Mouse (Mus musculus): ENCODE data around the gene Trim33.

The Trim33 gene

DNA sequence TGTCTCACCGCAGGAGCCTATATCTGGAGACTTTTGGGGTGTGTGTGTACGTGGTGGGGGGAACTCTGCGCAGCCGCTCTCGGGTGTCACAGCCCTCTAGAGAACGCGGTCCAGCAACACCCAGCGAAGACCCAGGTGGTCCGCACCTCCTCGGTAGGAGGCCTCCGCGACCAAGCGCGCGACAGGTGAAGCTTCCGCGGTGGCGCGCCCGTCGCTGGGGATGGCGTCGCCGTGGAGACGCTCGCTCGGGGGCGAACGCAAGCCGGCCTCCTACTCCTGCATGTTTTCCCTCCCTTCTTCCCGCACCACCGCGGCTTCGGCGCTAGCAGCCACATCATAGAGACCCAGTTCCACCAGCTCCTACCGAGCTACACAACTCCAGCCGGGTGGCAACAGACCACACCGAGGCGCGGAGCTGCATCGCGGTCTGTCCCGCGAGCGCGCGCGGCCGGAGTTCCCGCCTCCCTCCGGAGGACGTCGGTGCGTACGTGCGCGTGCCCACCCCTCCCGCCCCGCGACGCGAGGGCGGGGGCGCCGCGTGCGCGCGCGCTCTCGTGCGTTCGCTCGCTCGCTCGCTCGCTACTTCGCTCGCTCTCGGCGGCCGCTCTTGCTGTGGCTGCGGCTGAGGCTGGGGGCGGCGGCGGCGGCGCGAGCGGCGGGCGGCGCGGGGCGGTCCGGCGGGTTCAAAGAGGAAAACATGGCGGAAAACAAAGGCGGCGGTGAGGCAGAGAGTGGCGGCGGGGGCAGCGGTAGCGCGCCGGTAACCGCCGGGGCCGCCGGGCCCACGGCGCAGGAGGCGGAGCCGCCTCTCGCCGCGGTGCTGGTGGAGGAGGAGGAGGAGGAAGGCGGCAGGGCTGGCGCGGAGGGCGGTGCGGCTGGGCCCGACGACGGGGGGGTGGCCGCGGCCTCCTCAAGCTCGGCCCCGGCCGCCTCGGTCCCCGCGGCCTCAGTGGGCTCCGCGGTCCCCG is at the start of gene Trim33:
Gene Trim33, plus strand, starts transcription at position 112 of the 968 bp plus-strand sequence.
- peak; percentile 56 for DNase-seq (ENCODE audit: low spot score)

DNA sequence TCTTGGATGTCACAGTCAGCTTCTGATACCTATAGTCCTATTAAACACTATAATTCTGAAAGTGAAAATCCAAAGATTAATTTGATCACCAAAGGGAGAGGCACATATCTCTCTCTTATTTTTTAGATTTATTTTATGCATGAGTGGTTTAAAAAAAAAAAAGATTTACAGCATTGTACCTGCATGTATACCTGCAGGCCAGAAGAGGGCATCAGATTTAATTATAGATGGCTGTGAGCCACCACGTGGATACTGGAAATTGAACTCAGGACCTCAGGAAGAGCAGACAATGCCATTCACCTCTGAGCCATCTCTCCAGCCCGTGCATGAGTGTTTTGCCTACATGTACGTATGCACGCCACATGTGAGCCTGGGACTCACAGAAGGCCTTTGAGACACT is 46.7 kb upstream of the Trim33 start:
- no peak for DNase-seq (ENCODE audit: low spot score)

DNA sequence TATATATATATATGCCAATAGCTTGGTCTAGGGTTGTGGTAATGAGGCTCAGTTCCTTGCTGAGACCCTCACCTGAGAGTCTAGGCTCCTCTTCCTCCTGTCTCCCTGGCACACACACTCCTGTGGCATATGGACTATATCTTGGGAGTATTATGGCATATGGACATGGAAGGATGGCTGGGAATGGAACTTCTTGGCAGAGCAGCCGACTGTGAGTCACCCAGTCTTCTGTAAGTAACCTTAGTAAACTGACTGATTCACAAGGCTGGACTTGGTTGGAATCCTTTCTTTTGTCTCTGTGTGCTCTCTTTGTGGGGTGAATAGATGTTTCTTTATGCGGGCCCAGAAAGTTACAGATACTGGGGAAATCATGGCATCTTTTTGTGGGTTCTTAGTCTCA is 37.6 kb upstream of the Trim33 start:
- no peak for DNase-seq (ENCODE audit: low spot score)

DNA sequence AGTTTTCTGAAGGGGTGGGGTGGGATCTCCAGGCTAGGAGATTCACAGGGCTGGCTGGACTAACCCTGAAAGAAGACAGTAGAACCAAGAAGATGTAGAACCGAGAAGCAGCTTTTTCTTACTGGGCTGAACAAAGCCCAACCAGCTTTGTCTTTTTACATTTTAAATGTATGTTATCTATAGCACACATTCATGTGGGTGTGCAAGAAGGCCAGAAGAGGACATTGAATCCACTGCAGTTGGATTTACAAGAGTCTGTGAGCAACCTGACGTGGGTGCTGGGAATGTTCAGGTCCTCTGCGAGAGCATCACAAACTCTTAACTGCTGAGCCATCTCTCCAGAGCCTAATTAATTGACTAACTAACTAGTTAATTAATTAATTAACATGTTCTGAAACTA is 36.9 kb upstream of the Trim33 start:
- no peak for DNase-seq (ENCODE audit: low spot score)

DNA sequence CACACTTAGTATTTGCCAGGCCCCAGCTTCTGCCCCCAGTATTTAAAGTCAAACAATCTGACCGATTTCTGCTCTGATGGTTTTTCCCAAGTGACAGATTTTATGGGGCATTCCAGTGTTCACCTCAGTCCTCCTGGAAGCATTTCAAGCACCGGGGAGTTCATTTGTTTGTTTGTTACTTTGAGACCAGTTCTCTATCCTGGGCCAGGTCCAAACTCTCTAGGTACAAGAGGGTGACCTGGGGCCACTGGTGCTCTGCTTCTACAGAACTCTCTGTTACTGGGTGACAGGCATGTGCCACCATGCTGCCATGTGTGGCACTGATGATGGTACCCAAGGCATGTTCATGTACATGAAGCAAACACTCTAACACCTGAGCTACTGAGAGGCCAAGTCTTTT is 35.6 kb upstream of the Trim33 start:
- no peak for DNase-seq (ENCODE audit: low spot score)

DNA sequence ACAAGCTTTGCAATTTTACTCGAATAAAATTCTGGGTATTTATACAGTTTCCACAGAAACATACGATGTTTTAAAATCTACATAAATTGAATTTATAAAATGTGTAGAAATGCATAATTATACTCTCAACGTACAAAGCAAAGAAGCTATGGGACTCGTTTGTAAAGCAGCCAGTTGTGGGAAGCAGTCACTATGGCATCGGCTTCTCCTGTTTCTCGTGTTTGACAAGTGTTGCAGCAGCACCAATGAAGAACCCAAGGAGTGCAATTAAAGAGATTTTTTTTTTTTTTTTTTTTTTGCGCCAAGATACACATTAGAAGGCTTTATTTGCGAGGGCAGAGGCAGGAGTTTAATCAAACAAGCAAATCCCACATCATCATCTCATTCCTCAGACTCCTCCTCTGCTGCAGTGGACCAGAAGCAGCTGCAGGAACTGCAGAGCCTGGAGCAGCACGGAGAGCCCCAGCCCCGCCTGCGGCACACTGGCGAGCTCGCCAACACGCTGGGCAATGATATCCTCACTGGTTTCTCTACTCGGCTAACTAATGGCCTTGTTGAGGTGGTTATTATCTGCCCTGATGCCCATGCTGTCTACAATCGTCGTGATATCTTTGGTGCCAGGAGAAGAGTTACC is 32.3 kb upstream of the Trim33 start:
- no peak for DNase-seq (ENCODE audit: low spot score)

DNA sequence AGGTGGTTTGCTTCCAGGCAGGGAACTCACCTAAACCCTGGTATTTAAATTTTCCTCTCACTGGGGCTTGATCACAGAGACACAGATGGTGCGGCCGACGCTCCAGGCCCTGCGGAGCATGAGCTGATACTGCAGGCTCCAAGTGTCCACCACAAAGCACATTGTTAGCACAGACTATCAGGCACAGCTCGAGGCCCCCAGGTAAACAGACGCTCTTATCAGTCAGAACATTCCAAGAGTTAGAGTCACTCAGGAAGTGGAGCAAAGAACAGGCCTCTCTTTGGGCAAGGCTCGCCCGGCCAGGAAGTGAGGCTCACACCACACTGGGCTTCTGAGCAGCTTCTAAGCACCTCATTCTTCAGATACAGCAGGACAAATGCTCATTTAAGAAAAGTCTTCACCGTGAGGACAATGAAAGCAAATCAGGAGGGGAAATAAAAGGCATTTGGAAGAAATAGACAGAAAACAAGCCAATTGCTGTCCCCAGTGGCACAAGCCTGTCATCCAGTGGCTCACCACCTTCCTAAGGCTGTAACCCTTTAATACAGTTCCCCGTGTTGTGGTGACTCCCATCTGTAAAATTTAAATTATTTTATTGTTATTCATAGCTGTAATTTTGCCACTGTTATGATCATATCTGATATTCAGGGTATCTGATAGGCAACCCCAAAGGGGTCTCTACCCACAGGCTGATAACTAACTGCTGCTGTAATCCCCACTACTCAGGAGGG is 22.8 kb upstream of the Trim33 start:
- no peak for DNase-seq (ENCODE audit: low spot score)

DNA sequence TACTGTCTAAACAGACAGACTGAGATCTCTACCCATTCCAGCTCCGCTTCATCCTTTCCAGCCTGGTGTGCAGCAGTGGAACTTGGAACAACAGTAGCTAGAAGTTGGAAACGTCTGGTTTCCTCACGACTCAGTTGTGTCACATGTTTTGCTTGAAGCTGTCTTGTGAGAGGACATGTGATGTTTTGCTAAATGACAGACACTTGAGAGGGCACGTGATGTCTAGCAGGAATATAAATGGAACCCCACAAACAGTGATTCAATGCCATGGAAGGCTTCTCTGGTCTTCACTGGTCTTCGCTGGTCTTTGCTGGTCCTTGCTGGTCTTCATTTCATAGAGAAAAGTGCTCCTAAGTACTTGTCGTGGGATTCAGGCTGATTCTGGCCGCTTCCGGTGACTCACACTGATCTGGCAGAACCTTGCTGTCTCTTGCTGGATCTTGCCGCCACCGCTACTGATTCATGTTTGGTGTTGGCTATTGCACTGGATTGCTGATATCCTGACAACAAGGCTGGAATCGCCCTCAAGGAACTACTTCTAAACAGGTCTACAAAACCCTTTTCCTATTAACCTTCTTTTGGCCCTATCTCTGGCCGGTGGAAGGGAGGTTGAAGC is 16.2 kb upstream of the Trim33 start:
- no peak for DNase-seq (ENCODE audit: low spot score)

DNA sequence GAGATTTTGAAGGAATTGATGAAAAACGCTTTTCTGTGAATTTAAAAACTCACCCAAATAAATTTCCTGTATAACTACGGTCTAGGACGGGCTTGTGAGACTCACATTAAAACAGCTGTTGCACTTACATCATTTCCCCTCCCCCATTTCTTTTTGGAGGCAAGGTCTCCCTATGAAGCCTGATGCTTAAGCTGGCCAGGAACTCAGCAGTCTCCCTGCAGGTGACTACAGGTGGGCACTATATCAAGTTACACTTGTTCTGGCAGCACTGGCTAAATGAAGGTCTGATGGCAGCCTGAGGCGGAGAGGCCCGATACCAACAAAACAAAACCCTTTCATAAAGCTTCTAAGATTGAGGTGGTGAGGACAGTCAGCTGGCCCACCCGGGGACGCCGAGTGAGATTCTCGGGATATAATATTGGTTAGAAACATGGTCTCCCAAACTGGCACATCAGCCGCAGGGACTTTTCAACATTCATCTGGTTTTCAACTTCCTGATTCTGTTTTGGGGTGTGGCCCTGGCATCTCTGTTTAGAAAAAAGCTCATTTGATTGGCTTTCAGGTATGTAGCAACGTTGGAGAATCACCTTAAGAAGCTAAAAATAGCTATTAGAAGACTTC is 422 bp upstream of the Trim33 start:
- DNase-seq (ENCODE audit: low spot score), result no peak

DNA sequence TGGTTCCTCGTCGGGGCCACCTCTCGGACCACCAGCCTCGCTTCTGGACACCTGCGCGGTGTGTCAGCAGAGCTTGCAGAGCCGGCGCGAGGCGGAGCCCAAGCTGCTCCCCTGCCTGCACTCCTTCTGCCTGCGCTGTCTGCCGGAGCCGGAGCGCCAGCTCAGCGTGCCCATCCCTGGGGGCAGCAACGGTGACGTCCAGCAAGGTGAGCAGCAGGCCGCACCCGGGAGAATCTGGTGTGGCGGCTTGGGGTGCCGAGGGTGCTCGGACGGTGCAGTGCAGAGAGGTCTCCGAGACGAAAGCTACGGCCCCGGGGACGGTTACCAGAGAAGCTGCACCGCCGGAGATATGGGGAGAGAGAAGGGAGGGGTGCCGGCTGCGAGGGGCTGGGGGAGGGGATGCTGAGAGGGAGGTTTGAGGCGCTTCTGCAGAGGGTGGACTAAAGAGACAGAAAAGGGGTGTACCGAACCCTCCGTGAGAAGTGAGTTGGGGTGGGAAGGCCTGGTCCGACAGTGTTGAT is 1.2 kb downstream of the Trim33 start:
- DNase-seq (ENCODE audit: low spot score), result peak; percentile 23

DNA sequence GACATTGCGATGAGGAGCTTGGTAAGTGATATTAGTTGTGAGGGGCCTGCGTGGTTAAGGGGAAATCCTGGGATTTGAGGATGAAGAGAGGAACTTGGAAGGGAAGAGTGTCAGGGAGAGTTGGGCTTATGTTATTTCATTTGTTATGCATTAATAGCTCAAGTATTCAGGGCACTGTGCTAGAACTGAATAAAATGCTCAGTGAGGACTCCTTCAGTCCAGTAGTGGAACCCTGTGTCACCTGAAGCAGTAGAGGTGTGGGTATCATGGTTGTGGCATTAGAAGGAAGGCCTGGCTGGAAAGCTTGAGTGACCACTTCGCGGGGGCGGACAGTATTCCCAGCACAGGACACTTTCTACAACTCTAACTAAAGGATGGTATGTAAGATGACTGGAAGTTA is 1.8 kb downstream of the Trim33 start:
- DNase-seq (ENCODE audit: low spot score), result no peak

DNA sequence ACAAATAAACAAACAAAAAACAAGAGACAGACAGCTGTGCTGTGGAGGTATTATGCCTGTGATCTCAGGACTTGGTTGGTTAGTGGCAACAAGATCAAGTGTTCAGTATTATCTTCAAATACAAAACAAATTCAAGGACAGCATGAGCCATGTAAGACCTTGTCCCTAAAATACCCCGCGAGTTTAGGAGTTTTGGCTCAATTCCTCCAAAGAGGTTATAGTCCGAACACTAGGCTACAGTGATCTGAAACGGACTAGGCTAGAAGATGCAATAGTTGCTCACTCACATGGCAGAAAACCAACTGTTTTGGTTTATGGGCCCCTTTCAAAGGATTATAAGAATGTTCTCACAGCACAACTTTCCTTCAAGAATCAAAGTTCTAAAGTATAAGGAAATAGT is 9.7 kb downstream of the Trim33 start:
- DNase-seq (ENCODE audit: low spot score), result no peak

DNA sequence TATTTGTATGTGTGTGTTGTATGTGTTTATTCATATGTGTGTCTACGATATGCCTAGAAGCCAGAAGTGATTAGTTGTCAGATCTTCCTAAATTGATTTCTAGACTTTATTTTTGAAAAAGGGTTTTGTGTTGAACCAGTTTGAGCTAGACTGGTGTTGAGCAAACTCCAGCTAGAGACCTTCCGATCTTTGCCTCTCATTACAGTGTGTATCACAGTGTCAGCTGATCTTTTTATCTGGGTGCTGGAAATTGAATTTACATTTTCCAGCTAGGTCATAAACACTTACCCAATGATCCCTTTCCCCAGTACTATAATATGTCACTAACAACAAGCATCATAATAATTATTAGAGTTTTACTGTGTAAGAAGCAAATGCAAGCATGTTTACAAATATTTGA is 12.0 kb downstream of the Trim33 start:
- no peak for DNase-seq (ENCODE audit: low spot score)

DNA sequence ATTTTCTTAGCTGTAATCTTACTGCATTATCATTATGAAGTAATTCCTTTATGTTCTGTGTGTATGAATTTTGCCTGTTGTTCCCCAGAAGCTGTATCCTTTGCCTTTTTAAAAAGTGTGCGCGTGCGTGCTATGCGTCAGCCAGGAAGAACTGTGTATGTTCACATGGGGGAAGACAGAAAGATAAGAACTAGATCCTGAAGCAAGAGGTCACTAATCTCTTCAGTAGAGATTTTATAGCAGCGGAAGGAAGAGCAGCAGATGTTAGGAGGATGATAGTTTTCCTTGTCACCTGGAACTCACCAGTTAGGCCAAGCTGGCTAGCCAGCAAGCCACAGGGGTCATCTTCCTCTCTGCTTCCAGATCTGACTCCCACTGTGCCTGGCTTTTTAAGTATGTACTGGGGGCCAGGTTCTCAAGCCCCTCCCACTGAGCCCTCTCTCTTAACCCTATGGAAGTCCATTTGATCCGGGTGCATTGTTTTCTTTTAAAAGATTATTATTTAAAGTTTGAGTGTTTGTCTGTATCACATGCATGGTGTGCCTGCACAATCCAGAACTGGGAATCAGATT is 26.4 kb downstream of the Trim33 start:
- no peak for DNase-seq (ENCODE audit: low spot score)

DNA sequence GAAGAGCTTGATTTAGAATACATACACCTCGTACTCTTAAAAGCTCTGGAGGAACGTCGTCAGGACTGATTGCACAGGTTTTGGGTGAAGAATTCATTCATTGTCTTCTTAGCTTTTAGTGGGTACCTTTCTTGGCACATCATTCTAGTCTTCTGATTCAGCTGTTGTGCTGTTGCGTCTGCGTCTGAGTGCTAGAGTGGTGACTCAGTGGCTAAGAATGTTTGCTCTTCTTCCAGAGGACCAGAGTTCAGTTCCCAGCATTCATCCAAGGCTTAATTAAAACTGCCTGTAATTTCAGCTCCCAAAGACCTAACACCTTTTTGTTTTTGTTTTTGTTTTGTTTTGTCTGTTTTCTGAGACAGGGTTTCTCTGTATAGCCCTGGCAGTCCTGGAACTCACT is 30.2 kb downstream of the Trim33 start:
- DNase-seq (ENCODE audit: low spot score), result no peak

DNA sequence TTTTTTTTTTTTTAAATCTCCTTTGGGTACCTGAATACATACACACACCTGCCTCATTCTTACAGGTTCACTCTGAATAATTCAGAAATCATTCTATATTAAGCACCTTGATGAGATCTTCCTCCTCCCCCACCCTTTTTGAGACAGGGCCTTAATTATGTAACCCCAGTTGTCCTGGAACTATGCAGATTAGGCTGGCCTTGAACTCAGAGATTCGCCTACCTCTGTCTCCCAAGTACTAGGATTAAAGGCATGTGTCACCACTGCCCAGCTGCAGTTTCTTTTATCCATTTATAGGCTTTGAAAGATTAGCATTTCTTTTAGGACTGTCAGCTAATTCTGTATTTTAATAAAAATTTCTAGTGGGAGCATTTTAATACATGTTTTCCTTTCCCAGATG is 30.7 kb downstream of the Trim33 start:
- DNase-seq (ENCODE audit: low spot score), result no peak

DNA sequence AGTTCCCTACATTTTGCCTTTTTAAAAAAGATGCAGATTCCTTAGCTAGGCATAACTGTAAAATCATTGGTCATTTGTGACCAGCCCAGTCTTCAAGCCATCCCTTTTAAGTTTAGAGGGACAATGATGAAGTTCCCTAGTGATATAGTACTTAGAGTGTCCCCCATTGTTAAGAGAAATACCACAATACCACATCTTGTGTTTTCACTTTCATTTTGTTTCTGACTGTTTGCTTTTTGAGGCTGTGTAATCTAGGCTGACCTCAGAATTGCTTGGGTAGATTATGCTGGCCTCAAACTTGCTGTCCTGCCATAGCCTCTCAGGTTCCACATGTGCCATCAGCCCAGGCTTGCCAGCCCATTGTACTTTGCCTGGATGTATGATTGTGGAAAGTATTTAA is 35.2 kb downstream of the Trim33 start:
- DNase-seq (ENCODE audit: low spot score), result no peak

DNA sequence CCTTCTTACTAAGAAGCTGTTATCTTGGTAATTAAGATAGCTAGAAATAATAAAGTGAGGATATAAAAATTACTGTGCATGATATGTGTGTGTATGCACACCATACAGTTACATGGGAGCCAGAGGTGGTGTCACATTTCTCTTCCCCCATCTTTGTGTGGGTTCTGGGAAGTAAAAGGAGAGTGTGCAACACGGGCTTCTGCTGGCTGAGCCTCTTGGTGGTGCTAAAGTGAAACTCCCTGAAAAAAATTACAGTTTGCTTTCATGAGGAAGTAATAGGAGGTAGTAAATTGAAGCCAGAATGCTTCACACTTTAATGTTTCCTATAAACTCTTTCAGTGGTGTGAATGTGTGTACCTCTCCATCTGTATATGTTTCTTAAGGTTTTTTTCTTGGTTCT is 56.3 kb downstream of the Trim33 start:
- no peak for DNase-seq (ENCODE audit: low spot score)

DNA sequence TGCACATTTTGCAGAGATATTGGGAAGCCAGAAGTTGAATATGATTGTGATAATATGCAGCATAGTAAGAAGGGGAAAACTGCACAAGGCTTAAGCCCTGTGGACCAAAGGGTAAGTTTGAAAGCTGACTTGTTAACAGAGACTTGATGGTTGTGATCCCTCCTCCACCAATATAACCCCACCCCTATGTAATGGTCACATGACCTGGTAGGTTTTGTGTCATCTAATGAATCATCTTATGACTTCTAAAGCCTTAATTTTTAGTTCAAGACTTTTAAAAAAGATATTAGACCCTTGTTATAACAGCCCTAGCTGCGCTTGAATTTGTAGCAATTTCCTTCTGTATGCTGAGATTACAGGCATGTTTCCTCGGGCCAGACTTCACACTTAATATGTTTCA is 67.6 kb downstream of the Trim33 start:
- no peak for DNase-seq (ENCODE audit: low spot score)

DNA sequence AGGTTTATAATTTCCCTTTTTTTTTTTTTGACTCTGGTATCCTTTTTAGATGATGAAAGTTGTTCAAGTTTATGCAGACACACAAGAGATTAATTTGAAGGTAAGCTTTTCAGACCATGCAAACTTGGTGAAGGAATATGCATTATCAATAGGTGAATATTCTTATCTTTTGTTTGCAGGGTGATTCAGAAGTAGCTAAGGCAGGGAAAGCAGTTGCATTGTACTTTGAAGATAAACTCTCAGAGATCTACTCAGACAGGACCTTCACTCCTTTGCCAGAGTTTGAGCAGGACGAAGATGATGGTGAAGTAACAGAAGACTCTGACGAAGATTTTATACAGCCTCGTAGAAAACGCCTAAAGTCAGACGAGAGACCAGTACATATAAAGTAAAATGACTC is 74.4 kb downstream of the Trim33 start:
- DNase-seq (ENCODE audit: low spot score), result no peak

DNA sequence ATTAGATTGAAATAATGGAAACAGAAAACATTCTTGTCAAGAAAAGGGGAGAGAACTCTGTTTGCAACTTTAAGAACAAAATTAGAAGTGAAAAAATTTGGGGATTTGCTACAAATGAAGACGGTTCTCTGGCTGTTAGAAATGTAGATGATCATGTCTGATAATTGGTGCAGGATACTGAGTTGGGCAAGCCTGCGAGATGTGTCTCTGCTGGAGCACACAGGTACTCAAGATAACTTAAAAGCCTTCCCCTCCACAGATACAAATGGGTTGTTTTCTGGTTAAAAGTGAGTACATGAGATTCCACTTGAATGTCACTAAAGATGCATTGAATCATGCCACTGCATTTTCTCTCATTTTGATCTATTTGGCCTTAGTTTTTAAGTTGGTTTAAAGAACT is 74.9 kb downstream of the Trim33 start:
- DNase-seq (ENCODE audit: low spot score), result no peak

Data from urinary bladder, postnatal 10 days (tissue).